Mouse (Mus musculus): ENCODE results near the gene Itpka.

DNA sequence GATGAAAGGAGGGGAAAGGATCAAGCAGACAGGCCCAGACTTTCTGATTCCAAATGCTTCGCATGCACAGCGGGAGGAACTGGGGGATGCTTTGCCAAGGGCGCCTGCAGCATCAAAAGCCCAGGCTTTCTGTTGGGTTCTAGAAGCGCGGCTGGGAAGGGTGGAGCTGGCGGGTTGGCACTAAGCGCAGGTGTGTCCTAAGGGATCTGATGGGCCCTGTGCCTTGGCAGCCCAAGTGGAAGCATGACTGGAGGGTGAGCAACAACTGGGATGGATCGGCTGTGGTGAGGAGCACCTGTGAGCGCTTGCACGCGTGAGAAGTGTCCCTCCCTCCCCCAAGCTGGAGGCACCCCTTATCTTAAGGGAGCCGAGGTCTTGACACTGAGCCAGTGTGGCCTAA, 5.0 kb upstream of the Itpka start:
- TF ChIP-seq CTCF (IDR thresholded peaks at IDR 0.05; ENCODE audit: control insufficient read depth, insufficient read depth, insufficient read length) (no peak), USF1 (IDR thresholded peaks at IDR 0.05; ENCODE audit: low read depth) (no peak), MAX (IDR thresholded peaks at IDR 0.05) (no peak), CEBPB (IDR thresholded peaks at IDR 0.05; ENCODE audit: low read depth) (no peak), MYOG (IDR thresholded peaks at IDR 0.05; ENCODE audit: control insufficient read depth, extremely low read depth, insufficient read length) (no peak), MYOD1 (IDR thresholded peaks at IDR 0.05; ENCODE audit: control insufficient read depth, insufficient read length, low read depth) (no peak)

All from C2C12 (cell line).